Mouse (Mus musculus): Measurements from ENCODE around the gene Erfe. TPM values are rescaled to one million over a fixed set of nuclear protein-coding genes. Genes with fewer than 3 reads are reported as not detected.

The Erfe gene
- polyA plus RNA-seq, 1 experiment from 2014 or later: 0.06 TPM

DNA sequence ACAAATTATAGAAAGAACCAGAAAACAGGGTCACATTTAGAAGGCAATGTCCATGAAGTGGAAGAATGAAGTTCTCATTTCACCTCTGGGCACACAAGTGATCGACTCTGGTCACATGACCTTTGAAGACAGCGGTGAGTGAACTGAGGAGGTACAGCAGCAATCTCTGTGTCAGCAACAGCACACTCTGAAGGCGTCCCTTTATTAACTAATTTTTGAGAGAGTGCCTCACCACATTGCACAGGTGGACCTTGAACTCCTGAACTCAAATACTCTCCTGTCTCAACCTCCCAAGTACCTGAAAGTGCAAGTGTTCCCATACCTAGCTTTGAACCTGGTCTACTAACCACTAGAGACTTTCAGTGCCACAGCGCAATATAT lies 14.9 kb downstream of the Erfe start:
- peaks cover 91% of the 10 kb centered on the region for H3K36me3 ChIP-seq

DNA sequence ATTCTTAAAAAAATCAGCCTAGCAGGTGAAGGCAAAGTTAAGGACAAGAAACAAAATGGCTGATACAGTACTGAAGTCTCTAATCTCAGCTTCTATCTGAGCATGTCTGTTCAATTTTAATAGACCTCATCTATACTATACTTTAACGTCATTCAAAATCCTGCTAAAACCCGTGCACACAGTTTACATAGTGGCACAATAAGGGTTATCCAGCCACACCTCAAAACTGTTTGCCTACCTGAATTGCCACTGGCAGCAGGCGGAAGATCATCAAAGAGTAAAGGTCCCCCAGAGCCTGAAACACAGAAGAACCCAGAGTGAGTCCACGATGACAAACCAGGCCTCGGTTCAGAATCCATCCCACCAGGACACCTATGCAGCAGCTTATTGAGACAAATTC lies 24.1 kb downstream of the Erfe start:
- no peak overlapping the region for H3K4me3 ChIP-seq (replicated peaks)
- H3K4me2 ChIP-seq: no peak overlapping the region
- peaks cover 64% of the 10 kb centered on the region for H3K36me3 ChIP-seq
- WGBS: 94% methylated on average over 5 of the region's 5 CpGs
- H3K9me3 ChIP-seq (replicated peaks): no peaks in the 10 kb centered on the region
- no peak overlapping the region for H3K27ac ChIP-seq (replicated peaks)
- no peaks in the 10 kb centered on the region for H3K27me3 ChIP-seq (replicated peaks)
- no peak overlapping the region for H3K9ac ChIP-seq (replicated peaks)
- ATAC-seq (ENCODE audit: low FRiP score): no peak
- H3K4me1 ChIP-seq: peaks cover 11% of the 10 kb centered on the region; the same call in 1 of the 2 replicates

More for the DNA sequence above, 14.9 kb downstream of the Erfe start:
- WGBS: 94% methylated on average over 4 of the region's 4 CpGs
- Histone ChIP-seq H3K9me3 (replicated peaks) (no peaks in the 10 kb centered on the region), H3K4me3 (replicated peaks) (no peak overlapping the region), H3K9ac (replicated peaks) (no peak overlapping the region), H3K27ac (replicated peaks) (no peak overlapping the region), H3K4me2 (no peak overlapping the region), H3K27me3 (replicated peaks) (no peaks in the 10 kb centered on the region), H3K4me1 (no peaks in the 10 kb centered on the region)
- ATAC-seq (ENCODE audit: low FRiP score): no peak

DNA sequence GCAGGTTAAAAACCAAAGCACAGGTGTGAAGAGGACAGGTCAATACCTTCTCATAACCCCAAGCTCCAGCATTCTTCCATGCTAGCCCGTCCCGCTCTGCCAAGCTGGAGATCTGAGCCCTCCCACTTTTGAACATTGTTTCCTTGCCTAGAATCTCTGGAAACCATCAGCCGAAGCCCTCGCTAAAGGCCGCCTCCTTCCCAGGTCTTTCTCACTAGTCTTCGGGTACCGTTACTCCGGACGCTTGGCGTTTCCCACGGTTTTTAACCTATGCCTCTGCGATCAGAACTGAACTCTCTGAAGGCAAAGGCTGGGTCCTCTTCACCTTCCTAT lies 31.7 kb downstream of the Erfe start:
- Histone ChIP-seq H3K9ac (replicated peaks) (peak overlapping the region; percentile 85), H3K27ac (replicated peaks) (peak overlapping the region; percentile 93), H3K27me3 (replicated peaks) (no peaks in the 10 kb centered on the region), H3K4me2 (peak overlapping the region; percentile 87), H3K36me3 (0 out of 2 replicates have a peak, but pooled peaks cover 11% of the 10 kb centered on the region), H3K4me1 (peaks cover 38% of the 10 kb centered on the region), H3K9me3 (replicated peaks) (no peaks in the 10 kb centered on the region), H3K4me3 (replicated peaks) (peak overlapping the region; percentile 92)
- under 1% methylated on average over 12 of the region's 12 CpGs for WGBS
- no peak; the same call in 1 of the 2 replicates for ATAC-seq (ENCODE audit: low FRiP score)

DNA sequence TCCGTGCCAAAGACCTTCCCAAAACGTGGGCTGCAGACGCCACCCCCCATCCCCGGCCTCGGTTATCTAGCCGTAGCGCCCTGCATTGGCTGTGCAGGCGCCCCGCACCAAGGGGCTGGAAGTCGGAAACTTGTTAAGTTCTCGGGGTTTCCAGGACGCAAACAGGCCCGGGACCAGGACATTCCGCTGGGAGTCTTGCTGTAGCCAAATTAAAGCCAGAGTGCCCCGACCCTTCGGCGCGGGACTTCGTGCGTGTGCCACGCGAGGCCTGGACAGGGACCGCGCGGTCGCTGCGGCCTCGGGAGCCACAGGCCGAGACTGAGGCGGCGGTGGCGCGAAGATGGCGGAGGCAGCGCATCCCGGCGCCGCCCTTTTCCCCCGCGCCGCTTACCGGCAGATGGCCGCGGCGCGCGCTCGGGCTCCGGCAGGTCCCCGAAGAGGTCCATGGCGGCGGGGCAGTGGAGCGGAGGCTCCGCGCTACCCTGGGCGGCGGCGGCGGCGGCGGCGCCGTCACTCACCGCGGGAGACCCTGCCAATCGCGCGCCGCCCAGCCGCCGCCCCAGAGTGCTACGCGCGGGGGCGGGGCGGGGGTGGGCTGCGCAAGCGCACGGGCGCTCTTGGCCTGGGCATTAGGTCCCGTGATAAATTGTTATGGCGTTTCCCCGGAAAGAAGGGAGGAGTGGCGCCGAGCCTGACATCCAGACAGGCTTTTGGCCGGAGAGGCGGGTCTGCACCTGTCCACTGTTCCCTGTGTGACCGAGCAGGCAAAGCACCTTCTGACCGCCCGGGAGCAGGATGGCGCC lies 32.2 kb downstream of the Erfe start, which contains the start of gene Ilkap:
TSS of gene Ilkap (minus strand) at position 556 of the 803 bp plus-strand sequence.
- peak; percentile 96 for ATAC-seq (ENCODE audit: low FRiP score)
- Histone ChIP-seq H3K4me2 (peak within 1 kb of the TSS; percentile 87), H3K4me1 (peaks cover 38% of the 10 kb centered on the region), H3K9me3 (replicated peaks) (no peaks in the 10 kb centered on the region), H3K27me3 (replicated peaks) (no peaks in the 10 kb centered on the region), H3K27ac (replicated peaks) (peak within 1 kb of the TSS; percentile 93), H3K9ac (replicated peaks) (peak within 1 kb of the TSS; percentile 85), H3K36me3 (0 out of 2 replicates have a peak, but pooled peaks cover 9% of the 10 kb centered on the region), H3K4me3 (replicated peaks) (peak within 1 kb of the TSS; percentile 92)
- WGBS: under 1% methylated on average over 91 of the region's 91 CpGs

DNA sequence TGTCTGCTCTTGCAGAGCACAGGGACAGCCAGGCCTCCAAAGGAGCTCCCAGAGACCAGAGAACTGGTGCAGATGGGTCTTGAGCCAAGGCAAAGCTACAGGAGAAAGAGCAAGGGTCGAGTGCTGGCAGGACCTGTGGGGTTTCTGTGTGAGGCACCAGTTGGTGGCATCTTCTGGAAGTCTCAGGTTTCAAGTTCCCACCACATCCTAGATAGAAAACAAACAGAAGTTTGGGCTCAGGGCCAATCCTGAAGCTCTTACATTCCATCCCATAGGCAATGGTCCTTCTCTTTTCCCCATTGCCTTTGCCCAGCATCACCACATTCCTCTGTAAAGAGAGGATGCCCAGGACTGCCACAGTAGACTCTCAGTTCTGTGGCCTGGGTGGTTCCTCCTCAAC lies 38.7 kb downstream of the Erfe start:
- H3K36me3 ChIP-seq: no peaks in the 10 kb centered on the region

DNA sequence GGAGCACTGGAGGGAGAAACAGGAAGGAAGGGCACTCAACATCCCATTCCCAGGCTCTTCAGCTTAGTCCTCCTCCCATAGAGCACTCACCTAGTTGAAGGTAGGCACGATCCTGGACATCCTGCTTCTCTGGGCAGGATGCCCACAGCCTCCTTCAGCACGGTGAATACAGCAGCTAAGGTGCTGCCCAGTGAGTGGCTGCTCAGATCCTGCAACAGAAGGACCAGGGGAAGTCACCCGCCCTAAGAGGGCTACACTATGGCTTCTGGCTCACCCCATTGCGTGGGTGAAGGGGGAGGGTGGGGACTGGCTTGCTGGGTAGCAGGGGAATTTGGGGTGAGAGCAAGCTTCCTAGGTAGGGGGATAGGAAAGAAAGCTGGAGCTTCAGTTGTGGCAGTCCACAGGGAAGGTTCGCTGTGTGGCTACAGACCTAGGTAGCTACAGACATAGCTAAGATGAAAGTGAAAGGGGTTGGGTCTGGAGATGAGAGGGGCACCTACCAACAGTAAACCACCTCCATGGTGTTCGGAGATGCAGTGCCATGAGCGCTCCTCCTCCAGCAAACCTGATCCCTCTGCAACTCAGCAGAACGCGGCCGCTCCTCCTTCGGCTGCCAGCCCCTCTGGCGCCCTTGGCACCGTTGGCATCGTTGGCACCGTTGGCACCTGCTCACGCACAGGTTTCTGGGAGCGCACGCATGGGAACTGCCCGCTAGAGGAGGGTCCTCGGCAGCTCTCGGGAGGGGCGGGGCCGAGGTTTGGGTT lies 39.4 kb downstream of the Erfe start:
- Histone ChIP-seq H3K27ac (replicated peaks) (no peak overlapping the region), H3K4me3 (replicated peaks) (no peak overlapping the region), H3K9me3 (replicated peaks) (no peaks in the 10 kb centered on the region), H3K4me2 (no peak overlapping the region), H3K36me3 (no peaks in the 10 kb centered on the region), H3K27me3 (replicated peaks) (no peaks in the 10 kb centered on the region), H3K4me1 (no peaks in the 10 kb centered on the region), H3K9ac (replicated peaks) (no peak overlapping the region)
- 58% methylated on average over 23 of the region's 23 CpGs for WGBS
- no peak for ATAC-seq (ENCODE audit: low FRiP score)

More for the DNA sequence above, 38.7 kb downstream of the Erfe start:
- no peak for ATAC-seq (ENCODE audit: low FRiP score)
- no peaks in the 10 kb centered on the region for H3K27me3 ChIP-seq (replicated peaks)
- H3K4me2 ChIP-seq: no peak overlapping the region
- H3K9me3 ChIP-seq (replicated peaks): no peaks in the 10 kb centered on the region
- 37% methylated on average over 1 of the region's 1 CpGs for WGBS
- H3K4me3 ChIP-seq (replicated peaks): no peak overlapping the region
- no peak overlapping the region for H3K9ac ChIP-seq (replicated peaks)
- H3K4me1 ChIP-seq: no peaks in the 10 kb centered on the region
- no peak overlapping the region for H3K27ac ChIP-seq (replicated peaks)

DNA sequence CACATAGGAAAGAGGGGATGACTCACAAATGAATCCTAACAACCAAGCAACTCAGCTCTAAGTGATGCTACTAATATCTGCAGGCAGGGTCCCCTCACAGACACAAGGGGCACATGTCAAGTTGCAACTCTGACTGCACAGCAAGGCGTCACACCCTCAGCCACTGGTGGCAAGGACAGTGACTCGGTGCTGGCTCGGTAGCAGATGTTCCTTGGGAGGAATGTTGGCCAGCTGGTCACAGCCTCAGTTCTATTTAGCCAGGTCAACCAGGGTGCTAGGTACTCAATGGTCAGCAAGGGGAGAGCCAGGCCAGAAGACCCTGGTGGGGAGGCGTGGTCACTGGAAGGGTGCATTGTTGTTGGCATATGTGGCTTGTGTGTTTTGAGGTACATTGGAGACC lies 41.6 kb downstream of the Erfe start:
- Histone ChIP-seq H3K4me3 (replicated peaks) (no peak overlapping the region), H3K27ac (replicated peaks) (no peak overlapping the region), H3K4me1 (peaks cover 18% of the 10 kb centered on the region), H3K27me3 (replicated peaks) (no peaks in the 10 kb centered on the region), H3K36me3 (no peaks in the 10 kb centered on the region), H3K4me2 (no peak overlapping the region), H3K9me3 (replicated peaks) (no peaks in the 10 kb centered on the region), H3K9ac (replicated peaks) (no peak overlapping the region)
- 85% methylated on average over 4 of the region's 4 CpGs for WGBS
- no peak for ATAC-seq (ENCODE audit: low FRiP score)

DNA sequence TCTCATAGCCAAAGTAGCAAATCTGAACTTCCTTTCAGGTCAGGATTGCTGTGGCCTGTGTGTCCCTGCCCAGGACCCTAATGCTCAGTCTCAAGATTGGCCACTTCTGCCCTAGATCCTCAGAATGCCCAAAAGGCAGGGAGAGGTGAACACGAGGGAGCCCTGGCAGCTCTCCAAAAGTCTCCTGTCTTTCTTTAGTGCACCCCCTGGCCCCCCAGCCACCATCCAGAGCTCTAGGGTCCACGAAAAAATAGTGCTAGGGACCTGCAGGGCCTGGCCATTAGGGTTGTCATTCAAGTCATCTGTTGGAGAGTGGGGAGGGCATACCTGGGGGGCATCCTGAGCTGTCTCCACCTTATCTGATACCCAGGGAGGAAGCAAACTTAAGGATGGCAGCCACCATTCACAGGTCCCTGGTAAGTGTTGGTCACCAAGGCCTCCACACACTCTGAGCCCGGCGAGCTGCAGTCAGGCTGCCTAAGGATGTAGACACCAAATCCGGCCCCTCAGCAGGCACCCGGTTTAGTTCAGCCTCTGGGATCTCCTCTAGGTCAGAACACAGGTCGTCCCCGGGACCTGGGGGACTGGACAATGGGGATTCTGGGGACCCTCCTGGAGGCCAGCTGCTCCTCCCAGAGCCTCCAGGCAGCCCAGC lies 45.5 kb downstream of the Erfe start:
- ATAC-seq (ENCODE audit: low FRiP score): no peak
- peak overlapping the region; percentile 87 for H3K4me3 ChIP-seq (replicated peaks)
- WGBS: 57% methylated on average over 8 of the region's 8 CpGs
- H3K27me3 ChIP-seq (replicated peaks): no peaks in the 10 kb centered on the region
- no peaks in the 10 kb centered on the region for H3K9me3 ChIP-seq (replicated peaks)
- peaks cover 40% of the 10 kb centered on the region for H3K4me1 ChIP-seq
- H3K4me2 ChIP-seq: peak overlapping the region; percentile 98
- H3K36me3 ChIP-seq: peaks cover 4% of the 10 kb centered on the region
- peak overlapping the region; percentile 82 for H3K9ac ChIP-seq (replicated peaks)
- peak overlapping the region; percentile 93; the same call in 1 of the 2 replicates for H3K27ac ChIP-seq (replicated peaks)

DNA sequence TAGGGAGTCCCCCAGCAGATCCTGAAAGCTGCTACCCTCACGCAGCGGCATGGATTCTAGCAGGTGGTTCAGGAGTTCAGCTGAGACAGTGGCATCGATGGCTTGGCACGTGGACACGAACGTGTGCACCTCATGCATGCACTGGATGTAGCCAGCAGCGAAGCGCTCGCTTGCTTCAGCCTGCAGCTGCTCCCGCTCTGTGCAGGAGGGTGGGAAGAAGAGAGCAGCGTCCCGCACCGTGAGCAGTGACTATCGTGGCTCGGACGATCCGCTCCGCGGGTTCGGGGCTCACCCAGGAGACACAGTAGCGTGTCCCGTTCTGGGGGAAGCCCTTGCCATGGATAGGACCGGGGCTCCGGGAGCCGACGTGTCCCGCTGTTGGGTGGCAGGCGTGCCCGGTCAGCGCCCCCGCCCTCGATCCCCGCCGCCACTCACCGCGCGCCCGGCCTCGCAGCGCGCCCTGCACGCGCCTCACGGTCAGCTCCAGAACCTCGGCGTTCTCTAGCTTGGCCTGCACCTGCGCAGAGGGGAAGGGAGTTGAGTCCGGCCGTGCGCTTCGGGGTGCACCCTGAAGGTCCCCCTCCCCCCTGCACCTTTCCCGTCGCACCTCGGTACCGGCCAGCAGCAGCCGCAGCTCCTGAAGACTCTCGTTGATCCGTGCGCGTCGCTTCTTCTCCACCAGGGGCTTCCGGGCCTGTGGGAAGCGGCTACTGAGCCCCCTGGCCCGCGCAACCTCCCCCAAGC lies 46.2 kb downstream of the Erfe start:
- Histone ChIP-seq H3K9ac (replicated peaks) (peak overlapping the region; percentile 82), H3K4me2 (peak overlapping the region; percentile 98), H3K27ac (replicated peaks) (peak overlapping the region; percentile 93), H3K27me3 (replicated peaks) (no peaks in the 10 kb centered on the region), H3K4me3 (replicated peaks) (peak overlapping the region; percentile 87), H3K4me1 (peaks cover 40% of the 10 kb centered on the region), H3K9me3 (replicated peaks) (no peaks in the 10 kb centered on the region), H3K36me3 (peaks cover 11% of the 10 kb centered on the region)
- ATAC-seq (ENCODE audit: low FRiP score): peak; percentile 62
- WGBS: 2% methylated on average over 65 of the region's 65 CpGs

DNA sequence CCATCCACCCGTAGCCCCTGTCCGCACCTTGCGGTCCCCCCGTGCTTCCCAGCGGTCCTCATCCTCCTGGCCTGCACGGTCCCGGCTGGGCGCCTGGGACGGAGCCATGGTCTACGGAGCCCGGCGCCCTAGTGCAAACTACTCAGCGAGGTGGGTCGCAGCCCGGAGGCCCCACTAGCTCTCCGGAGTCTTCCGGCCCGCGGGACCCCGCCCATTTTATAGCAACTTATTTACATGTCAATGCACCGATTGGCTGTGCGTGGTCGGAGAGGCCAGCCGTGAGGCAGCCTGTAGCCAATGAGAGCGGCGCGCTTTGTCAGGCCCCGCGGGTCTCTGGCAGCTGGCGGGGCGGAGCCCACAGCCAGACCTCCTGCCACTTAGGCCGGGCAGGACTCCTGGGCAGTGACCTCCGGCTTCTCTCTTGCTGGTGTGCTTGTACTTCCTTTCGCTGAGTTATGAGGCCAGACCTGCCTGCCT lies 46.8 kb downstream of the Erfe start:
- Histone ChIP-seq H3K4me2 (peak overlapping the region; percentile 98), H3K4me1 (peaks cover 40% of the 10 kb centered on the region), H3K27me3 (replicated peaks) (no peaks in the 10 kb centered on the region), H3K9ac (replicated peaks) (peak overlapping the region; percentile 82), H3K9me3 (replicated peaks) (no peaks in the 10 kb centered on the region), H3K4me3 (replicated peaks) (peak overlapping the region; percentile 87), H3K36me3 (peaks cover 16% of the 10 kb centered on the region), H3K27ac (replicated peaks) (peak overlapping the region; percentile 93)
- ATAC-seq (ENCODE audit: low FRiP score): peak; percentile 94
- under 1% methylated on average over 34 of the region's 34 CpGs for WGBS

DNA sequence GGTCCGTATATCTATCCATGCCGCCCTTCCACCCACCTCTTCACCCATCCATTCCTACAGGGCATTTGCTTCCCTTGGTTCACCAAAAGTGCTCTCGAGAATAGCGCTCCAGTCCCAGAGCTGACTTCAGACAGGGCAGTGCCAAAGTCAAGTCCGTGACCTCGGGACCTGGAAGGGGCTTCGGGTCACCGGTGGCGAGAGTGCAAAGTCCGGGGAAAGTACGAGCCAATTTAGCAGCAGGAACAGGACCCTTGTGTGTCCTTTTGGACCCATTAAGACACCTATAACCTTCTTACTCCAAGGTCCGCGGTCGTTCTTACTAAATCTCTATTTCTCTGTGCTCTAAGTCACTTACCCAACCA lies 47.3 kb downstream of the Erfe start:
- peaks cover 40% of the 10 kb centered on the region for H3K4me1 ChIP-seq

More for the DNA sequence above, 47.3 kb downstream of the Erfe start:
- Histone ChIP-seq H3K27ac (replicated peaks) (peak overlapping the region; percentile 93), H3K9me3 (replicated peaks) (no peaks in the 10 kb centered on the region), H3K9ac (replicated peaks) (peak overlapping the region; percentile 61), H3K36me3 (peaks cover 19% of the 10 kb centered on the region), H3K27me3 (replicated peaks) (no peaks in the 10 kb centered on the region), H3K4me3 (replicated peaks) (peak overlapping the region; percentile 87), H3K4me2 (peak overlapping the region; percentile 98)
- no peak; the same call in 1 of the 2 replicates for ATAC-seq (ENCODE audit: low FRiP score)
- WGBS: 0% methylated on average over 14 of the region's 14 CpGs

All from neural tube, embryonic 15.5 days (tissue).